Mouse (Mus musculus): Measurements from ENCODE around the gene Ppp2ca. TPM values are rescaled to one million over a fixed set of nuclear protein-coding genes. Genes with fewer than 3 reads are reported as not detected.
A peak's percentile ranks its signal among the peaks of the same experiment; 100 is the strongest.
"Not testable (repeated sequence)": the region's sequence is repeated elsewhere in the genome, so short reads cannot be mapped to it uniquely, and the experiment has no call there.

The Ppp2ca gene
- total RNA-seq, 2 experiments from 2014 or later = 139 to 140 TPM

DNA sequence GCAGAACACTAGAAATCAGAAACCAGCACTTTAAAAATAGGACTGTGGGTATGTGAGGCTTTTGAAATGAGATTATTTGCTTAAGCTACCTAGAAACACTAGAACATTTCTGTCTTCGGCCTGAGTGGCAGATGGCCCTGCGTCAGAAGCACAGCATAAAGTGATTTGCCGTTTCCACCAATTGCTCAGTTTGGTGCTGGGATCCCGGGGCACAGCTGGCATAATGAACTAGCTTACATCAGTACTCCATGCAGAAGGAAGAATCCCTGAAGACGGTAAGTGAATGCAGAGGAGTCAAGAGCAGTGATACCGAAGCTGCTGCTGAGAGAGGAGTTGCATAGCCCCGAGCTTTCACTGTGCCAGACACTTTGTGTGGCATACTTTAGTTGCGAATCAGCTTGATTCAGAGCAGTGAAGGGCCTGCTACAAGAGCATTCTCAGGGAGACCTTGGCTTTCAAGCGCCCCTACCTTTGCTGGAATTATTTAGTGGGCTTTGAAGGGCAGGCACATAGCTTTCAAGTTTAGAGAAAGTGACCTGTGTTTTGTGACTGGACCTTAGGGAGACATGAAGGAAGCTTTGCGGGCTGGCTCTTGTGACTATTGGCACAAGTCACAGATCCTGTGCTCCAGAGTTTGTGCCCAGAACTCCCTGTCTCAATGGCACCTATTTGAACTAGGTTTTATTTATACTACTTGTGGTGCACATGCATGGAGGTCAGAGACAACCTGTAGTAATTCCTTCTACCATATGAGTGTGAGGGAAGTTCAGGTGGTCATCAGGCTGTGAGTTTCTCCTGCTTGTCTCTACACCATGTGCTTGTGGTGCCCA is 31.4 kb downstream of the Ppp2ca start:
- DNase-seq (ENCODE audit: low spot score in 2 of 2) = peak; percentile 40 to 51

DNA sequence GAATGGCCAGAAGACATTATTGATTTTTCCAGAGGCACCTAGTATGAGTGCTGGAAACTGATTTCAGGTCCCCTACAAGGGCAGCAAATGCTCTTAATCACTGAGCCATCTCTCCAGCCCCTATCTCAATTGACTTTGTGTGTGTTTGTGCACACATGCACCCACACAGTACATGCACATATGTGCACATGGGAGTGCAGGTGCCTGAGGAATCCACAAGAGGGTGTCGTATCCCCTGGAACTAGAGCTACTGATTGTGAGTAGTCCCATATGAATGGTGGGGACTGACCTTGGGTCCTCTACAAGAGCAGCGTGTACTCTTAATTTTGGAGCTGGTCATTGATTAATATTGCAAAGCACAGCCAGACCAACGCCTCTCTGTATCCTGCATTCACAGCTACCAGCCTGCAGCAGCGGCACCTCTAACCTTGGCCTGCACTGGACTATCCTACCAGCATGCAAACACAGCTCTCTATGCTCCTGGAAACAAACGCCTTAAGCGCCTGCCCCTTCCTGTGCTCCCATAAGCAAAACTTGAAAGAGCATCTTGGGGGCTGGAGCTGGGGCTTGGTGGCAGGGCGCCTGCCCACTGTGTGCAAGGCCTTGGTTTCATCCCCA is 32.1 kb downstream of the Ppp2ca start:
- DNase-seq (ENCODE audit: low spot score in 2 of 2) = peak in 1 of 2 experiments; percentile 19

DNA sequence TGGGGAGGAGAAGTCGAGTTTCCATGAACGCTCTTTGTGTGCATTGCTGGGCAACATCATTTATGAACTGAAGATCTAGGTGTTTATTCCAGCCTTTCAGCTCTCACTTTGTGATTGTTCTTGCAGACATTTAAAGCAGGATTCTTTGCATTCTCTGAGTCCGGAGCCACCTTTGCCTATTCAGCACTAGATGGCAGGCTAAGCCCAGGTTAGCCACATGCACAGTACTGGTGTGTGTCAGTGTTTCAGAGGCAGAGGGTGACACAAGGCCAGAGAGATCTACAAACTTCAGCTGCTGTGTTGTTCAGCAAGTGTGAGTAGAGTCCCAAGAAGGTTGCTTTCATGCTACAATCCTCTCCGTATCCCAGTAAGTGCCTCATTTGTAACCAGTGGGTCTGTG is 45.2 kb downstream of the Ppp2ca start:
- peak; percentile 39 to 57 for DNase-seq (ENCODE audit: low spot score in 2 of 2)

DNA sequence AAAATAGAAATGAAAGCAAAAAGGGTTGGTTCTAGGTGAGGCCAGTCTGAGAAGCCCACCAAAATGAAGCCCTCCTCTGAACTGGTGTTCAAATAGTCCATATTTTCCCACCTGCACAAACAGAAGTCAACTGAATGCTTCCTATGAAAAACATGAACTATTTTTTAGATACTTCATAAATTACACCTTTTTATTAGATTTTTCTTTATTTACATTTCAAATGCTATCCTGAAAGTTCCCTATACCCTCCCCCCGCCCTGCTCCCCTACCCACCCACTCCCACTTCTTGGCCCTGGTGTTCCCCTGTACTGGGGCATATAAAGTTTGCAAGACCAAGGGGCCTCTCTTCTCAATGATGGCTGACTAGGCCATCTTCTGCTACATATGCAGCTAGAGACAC is 46.9 kb downstream of the Ppp2ca start, which contains the start of gene Olfr1373:
TSS of gene Olfr1373 (minus strand) at position 101 of the 400 bp plus-strand sequence.
- not testable (repeated sequence) for DNase-seq (ENCODE audit: low spot score in 2 of 2)

DNA sequence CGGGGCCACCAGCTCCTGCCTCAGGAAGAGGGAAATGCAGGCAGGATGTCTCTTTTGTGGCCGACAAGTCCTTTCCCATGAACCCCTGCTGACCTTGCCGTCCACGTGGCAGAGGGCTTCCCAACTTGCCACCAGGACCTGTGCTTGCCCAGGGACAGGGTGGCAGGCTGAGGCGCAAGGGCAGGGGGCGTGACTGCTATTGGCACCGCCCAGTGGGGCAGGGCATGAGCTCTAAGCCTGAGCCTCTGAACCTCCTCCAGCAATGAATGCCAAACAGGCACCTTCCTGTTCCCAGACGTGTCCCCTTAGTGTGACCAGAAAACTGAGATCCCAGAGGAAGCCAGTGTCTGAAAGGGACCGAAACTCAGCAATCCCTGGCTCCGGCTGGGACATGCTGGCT is 65.4 kb downstream of the Ppp2ca start:
- DNase-seq (ENCODE audit: low spot score in 2 of 2) = no peak

DNA sequence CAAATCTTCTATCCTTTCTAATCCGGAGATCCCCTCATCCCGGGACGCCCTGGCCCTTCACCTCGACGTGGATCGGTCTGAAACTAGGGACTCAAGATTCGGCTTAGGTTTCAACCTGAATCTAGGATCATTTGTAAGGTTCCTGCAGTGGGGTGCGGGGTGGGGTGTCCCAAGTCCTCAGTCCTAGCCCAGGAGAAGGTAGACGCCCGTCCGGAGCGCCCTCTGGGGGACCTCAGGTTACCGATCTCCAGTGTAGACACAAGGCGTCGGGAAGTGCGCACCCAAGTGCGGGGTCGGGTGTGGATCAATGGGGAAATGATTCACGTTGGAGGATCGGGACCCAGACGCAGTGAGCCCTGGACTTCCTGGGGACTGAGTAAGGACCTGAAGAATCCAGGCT is 68.6 kb downstream of the Ppp2ca start:
- peak in 1 of 2 experiments; percentile 15 for DNase-seq (ENCODE audit: low spot score in 2 of 2)

DNA sequence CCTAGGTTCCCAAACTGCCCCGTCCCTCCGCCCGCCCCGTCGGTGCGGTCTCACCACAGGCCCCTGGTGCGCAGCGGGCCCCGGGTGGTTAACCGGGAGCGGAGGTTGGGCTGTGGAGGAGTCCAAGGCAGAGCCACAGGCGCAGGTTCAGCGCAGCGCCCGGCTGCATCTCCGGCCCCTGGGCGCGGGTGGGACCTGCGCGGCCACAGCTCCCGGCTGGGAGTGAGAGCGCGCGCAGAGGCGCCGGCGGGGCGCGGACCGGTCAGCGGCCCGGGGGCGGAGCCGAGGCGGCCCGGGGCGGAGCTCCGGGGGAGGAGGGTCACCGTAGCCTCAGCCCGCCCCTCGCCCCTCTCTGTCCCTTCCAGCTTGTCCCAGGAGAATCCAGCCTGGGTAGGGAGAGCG is 69.4 kb downstream of the Ppp2ca start:
- not testable (repeated sequence) for DNase-seq (ENCODE audit: low spot score in 2 of 2)

DNA sequence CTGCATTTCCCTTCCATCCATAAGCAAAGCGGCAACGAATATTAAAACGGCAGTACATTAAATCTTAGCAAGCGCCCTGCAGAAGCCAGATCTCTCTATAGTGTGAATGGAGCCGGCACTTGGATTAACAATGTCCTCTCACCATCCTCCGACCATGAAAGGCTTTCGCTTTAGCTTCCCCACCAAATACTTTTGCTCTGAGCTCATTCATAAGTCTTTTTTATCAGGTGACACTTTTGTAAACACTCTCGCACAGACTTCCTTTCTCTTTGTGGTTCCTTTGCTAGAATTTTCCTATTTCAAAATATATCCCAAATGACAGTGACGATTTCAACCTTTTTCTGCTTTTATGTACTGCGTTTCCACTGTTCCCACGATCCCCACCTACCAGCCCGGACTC is 70.0 kb downstream of the Ppp2ca start:
- DNase-seq (ENCODE audit: low spot score in 2 of 2) = no peak

Small RNAs within 50 kb of the gene (microRNA-seq; reads per million reads assigned to microRNA genes)
- 0 to 0.45 reads per million in 2 experiments for gene Gm24157
- gene Mir3061 = 20.0 to 26.8 reads per million in 2 experiments

Other genes starting within 250 kb of the Ppp2ca start
- gene Jade2, start 241.0 kb upstream of the Ppp2ca start, total RNA-seq (2021) = 1 to 10 TPM; 8.3 to 8.7 TPM
- 10 to 100 TPM; 37.4 to 37.8 TPM for gene Cdkn2aipnl, start 131.0 kb upstream of the Ppp2ca start, total RNA-seq (2021)
- gene Ube2b, start 97.9 kb upstream of the Ppp2ca start, total RNA-seq (2021) = 100 to 1,000 TPM; 153 to 159 TPM
- gene Cdkl3, start 94.5 kb upstream of the Ppp2ca start, total RNA-seq (2021) = 10 to 100 TPM; 18.8 to 23.4 TPM
- gene Olfr1373, start 46.8 kb downstream of the Ppp2ca start, total RNA-seq (2021) = not detected
- not detected for gene Olfr1371, start 115.3 kb downstream of the Ppp2ca start, total RNA-seq (2021)
- gene Skp1a, start 133.3 kb downstream of the Ppp2ca start, total RNA-seq (2021) = 100 to 1,000 TPM; 464 to 465 TPM
- gene Tcf7, start 184.3 kb downstream of the Ppp2ca start, total RNA-seq (2021) = 1 to 10 TPM; 5.9 to 6.7 TPM